Mouse (Mus musculus): ENCODE measurements at regions not wholly inside any gene's neighbourhood (a gene's known extent, or its start where the extent isn't known, plus 50 kb on each side); places are given as distances from the start of the nearest gene placed in this dataset.

- Histone ChIP-seq H3K36me3 (ENCODE audit: control insufficient read depth, insufficient read depth, low read length) (no peaks in the 10 kb centered on the region), H3K4me3 (ENCODE audit: control insufficient read depth, insufficient read depth, low read length) (no peak overlapping the region), H3K27me3 (ENCODE audit: control insufficient read depth, insufficient read depth, low read length) (no peaks in the 10 kb centered on the region), H3K4me1 (replicated peaks; ENCODE audit: control insufficient read depth, insufficient read depth, low read length) (peaks cover 5% of the 10 kb centered on the region), H3K27ac (ENCODE audit: control insufficient read depth, insufficient read depth, low read length) (no peak overlapping the region)
- DNase-seq: no peak
- WGBS: 96% methylated on average over 6 of the region's 6 CpGs
- TF ChIP-seq POLR2A (IDR thresholded peaks at IDR 0.05; ENCODE audit: control insufficient read depth, extremely low read depth, insufficient read depth, low read length, poor library complexity) (no peak), CTCF (IDR thresholded peaks at IDR 0.05; ENCODE audit: borderline replicate concordance, control insufficient read depth, extremely low read depth, insufficient read depth, low read length, poor library complexity) (no peak)
Observed at GRCm38 (mm10) chr15:93787361-93787760, 191.7 kb upstream of the Prickle1 start.

- Histone ChIP-seq H3K27ac (ENCODE audit: control insufficient read depth, insufficient read depth, low read length) (no peak overlapping the region), H3K4me1 (replicated peaks; ENCODE audit: control insufficient read depth, insufficient read depth, low read length) (no peaks in the 10 kb centered on the region; the same call in 1 of the 2 replicates), H3K4me3 (ENCODE audit: control insufficient read depth, insufficient read depth, low read length) (no peak overlapping the region), H3K27me3 (ENCODE audit: control insufficient read depth, insufficient read depth, low read length) (no peaks in the 10 kb centered on the region), H3K36me3 (ENCODE audit: control insufficient read depth, insufficient read depth, low read length) (no peaks in the 10 kb centered on the region)
- no peak for TF ChIP-seq CTCF (IDR thresholded peaks at IDR 0.05; ENCODE audit: borderline replicate concordance, control insufficient read depth, extremely low read depth, insufficient read depth, low read length, poor library complexity)
- TF ChIP-seq POLR2A (IDR thresholded peaks at IDR 0.05; ENCODE audit: control insufficient read depth, extremely low read depth, insufficient read depth, low read length, poor library complexity): no peak
- DNase-seq: no peak
- WGBS: 95% methylated on average over 11 of the region's 11 CpGs
Observed at GRCm38 (mm10) chr15:93785846-93786412, 190.2 kb upstream of the Prickle1 start.

- TF ChIP-seq POLR2A (IDR thresholded peaks at IDR 0.05; ENCODE audit: control insufficient read depth, extremely low read depth, insufficient read depth, low read length, poor library complexity) (no peak), CTCF (IDR thresholded peaks at IDR 0.05; ENCODE audit: borderline replicate concordance, control insufficient read depth, extremely low read depth, insufficient read depth, low read length, poor library complexity) (no peak)
- H3K27me3 ChIP-seq (ENCODE audit: control insufficient read depth, insufficient read depth, low read length): no peaks in the 10 kb centered on the region
- no peaks in the 10 kb centered on the region for H3K36me3 ChIP-seq (ENCODE audit: control insufficient read depth, insufficient read depth, low read length)
- H3K4me1 ChIP-seq (replicated peaks; ENCODE audit: control insufficient read depth, insufficient read depth, low read length): no peaks in the 10 kb centered on the region
- no peak overlapping the region for H3K4me3 ChIP-seq (ENCODE audit: control insufficient read depth, insufficient read depth, low read length)
- WGBS: 94% methylated on average over 4 of the region's 4 CpGs
- no peak overlapping the region for H3K27ac ChIP-seq (ENCODE audit: control insufficient read depth, insufficient read depth, low read length)
- no peak for DNase-seq
Observed at GRCm38 (mm10) chr15:93783736-93784135, 188.0 kb upstream of the Prickle1 start.

- no peaks in the 10 kb centered on the region for H3K27me3 ChIP-seq (ENCODE audit: control insufficient read depth, insufficient read depth, low read length)
- DNase-seq: no peak
- no peaks in the 10 kb centered on the region for H3K4me1 ChIP-seq (replicated peaks; ENCODE audit: control insufficient read depth, insufficient read depth, low read length)
- H3K27ac ChIP-seq (ENCODE audit: control insufficient read depth, insufficient read depth, low read length): no peak overlapping the region
- TF ChIP-seq POLR2A (IDR thresholded peaks at IDR 0.05; ENCODE audit: control insufficient read depth, extremely low read depth, insufficient read depth, low read length, poor library complexity): no peak
- TF ChIP-seq CTCF (IDR thresholded peaks at IDR 0.05; ENCODE audit: borderline replicate concordance, control insufficient read depth, extremely low read depth, insufficient read depth, low read length, poor library complexity): no peak
- H3K36me3 ChIP-seq (ENCODE audit: control insufficient read depth, insufficient read depth, low read length): no peaks in the 10 kb centered on the region
- 94% methylated on average over 12 of the region's 12 CpGs for WGBS
- H3K4me3 ChIP-seq (ENCODE audit: control insufficient read depth, insufficient read depth, low read length): no peak overlapping the region
Observed at GRCm38 (mm10) chr15:93775199-93775745, 179.6 kb upstream of the Prickle1 start.

GRCm38 (mm10) chr15:93774340-93774739 lies 178.6 kb upstream of the Prickle1 start:
- DNase-seq: no peak
- no peaks in the 10 kb centered on the region for H3K36me3 ChIP-seq (ENCODE audit: control insufficient read depth, insufficient read depth, low read length)
- no peaks in the 10 kb centered on the region for H3K27me3 ChIP-seq (ENCODE audit: control insufficient read depth, insufficient read depth, low read length)
- no peak overlapping the region for H3K27ac ChIP-seq (ENCODE audit: control insufficient read depth, insufficient read depth, low read length)
- WGBS: 91% methylated on average over 4 of the region's 4 CpGs
- no peaks in the 10 kb centered on the region for H3K4me1 ChIP-seq (replicated peaks; ENCODE audit: control insufficient read depth, insufficient read depth, low read length)
- TF ChIP-seq POLR2A (IDR thresholded peaks at IDR 0.05; ENCODE audit: control insufficient read depth, extremely low read depth, insufficient read depth, low read length, poor library complexity) (no peak), CTCF (IDR thresholded peaks at IDR 0.05; ENCODE audit: borderline replicate concordance, control insufficient read depth, extremely low read depth, insufficient read depth, low read length, poor library complexity) (no peak)
- no peak overlapping the region for H3K4me3 ChIP-seq (ENCODE audit: control insufficient read depth, insufficient read depth, low read length)

- no peak for DNase-seq
- TF ChIP-seq CTCF (IDR thresholded peaks at IDR 0.05; ENCODE audit: borderline replicate concordance, control insufficient read depth, extremely low read depth, insufficient read depth, low read length, poor library complexity) (no peak), POLR2A (IDR thresholded peaks at IDR 0.05; ENCODE audit: control insufficient read depth, extremely low read depth, insufficient read depth, low read length, poor library complexity) (no peak)
- H3K4me3 ChIP-seq (ENCODE audit: control insufficient read depth, insufficient read depth, low read length): no peak overlapping the region
- no peaks in the 10 kb centered on the region for H3K4me1 ChIP-seq (replicated peaks; ENCODE audit: control insufficient read depth, insufficient read depth, low read length)
- no peak overlapping the region for H3K27ac ChIP-seq (ENCODE audit: control insufficient read depth, insufficient read depth, low read length)
- no peaks in the 10 kb centered on the region for H3K27me3 ChIP-seq (ENCODE audit: control insufficient read depth, insufficient read depth, low read length)
- no peaks in the 10 kb centered on the region for H3K36me3 ChIP-seq (ENCODE audit: control insufficient read depth, insufficient read depth, low read length)
- 61% methylated on average over 3 of the region's 3 CpGs for WGBS
Observed at GRCm38 (mm10) chr15:93766981-93767380, 171.3 kb upstream of the Prickle1 start.
